21 mouse cellular contexts compared by ENCODE assay signal in genomic region chr5:64064401-64064800, GRCm38 (mm10).
"Had no signal": no experiment of that assay in that cellular context is flagged by ENCODE, and none has a peak within 500 bp of the region (broad histone marks: within the 10 kb centered on the region; RNA-seq: fewer than 3 reads in every experiment).

No protein-coding gene starts in this region.

- DNase-seq: gastrocnemius, postnatal 14 days; gastrocnemius, postnatal 36 days; heart, postnatal 10 days; heart, postnatal 4 days; kidney, adult 18-20 months; kidney, adult 8-10 months; kidney, postnatal 25 days; layer of hippocampus, adult 9-11 months; layer of hippocampus, postnatal 36 days; left cerebral cortex, postnatal 4 days had no signal

- ATAC-seq: hindbrain, embryonic 16.5 days; inflammation-experienced regulatory T-cells, adult 6 months; intestine, embryonic 15.5 days; intestine, postnatal 0 days; liver, embryonic 12.5 days had no signal

- H3K27ac ChIP-seq: hindbrain, embryonic 10.5 days; hindbrain, embryonic 12.5 days; hindbrain, embryonic 14.5 days; intestine, embryonic 15.5 days; limb, embryonic 13.5 days; limb, embryonic 15.5 days; liver, embryonic 12.5 days; liver, embryonic 14.5 days had no signal

- H3K9ac ChIP-seq: hindbrain, embryonic 12.5 days; hindbrain, embryonic 14.5 days; intestine, embryonic 15.5 days; limb, embryonic 13.5 days; limb, embryonic 15.5 days; liver, embryonic 12.5 days; liver, embryonic 14.5 days had no signal

- H3K4me2 ChIP-seq: hindbrain, embryonic 12.5 days; hindbrain, embryonic 14.5 days; intestine, embryonic 15.5 days; limb, embryonic 13.5 days; limb, embryonic 15.5 days; liver, embryonic 12.5 days had no signal

- H3K4me3 ChIP-seq: hindbrain, embryonic 10.5 days; hindbrain, embryonic 12.5 days; intestine, embryonic 15.5 days; limb, embryonic 13.5 days; limb, embryonic 15.5 days; liver, embryonic 12.5 days had no signal

- H3K27me3 ChIP-seq: hindbrain, embryonic 12.5 days; intestine, embryonic 15.5 days; limb, embryonic 13.5 days; limb, embryonic 15.5 days; liver, embryonic 12.5 days had no signal

- H3K36me3 ChIP-seq: hindbrain, embryonic 10.5 days; hindbrain, embryonic 12.5 days; intestine, embryonic 15.5 days; limb, embryonic 13.5 days; limb, embryonic 15.5 days; liver, embryonic 12.5 days had no signal

- H3K4me1 ChIP-seq: hindbrain, embryonic 10.5 days; hindbrain, embryonic 12.5 days; intestine, embryonic 15.5 days; limb, embryonic 13.5 days; limb, embryonic 15.5 days had no signal

- H3K9me3 ChIP-seq: hindbrain, embryonic 10.5 days; hindbrain, embryonic 12.5 days; intestine, embryonic 15.5 days; limb, embryonic 13.5 days; limb, embryonic 15.5 days; liver, embryonic 12.5 days had no signal
